Mouse (Mus musculus) heart, postnatal 0 days (tissue): ENCODE measurements at regions not wholly inside any gene's neighbourhood (a gene's known extent, or its start where the extent isn't known, plus 50 kb on each side); places are given as distances from the start of the nearest gene placed in this dataset.

Experiments
- ATAC-seq: fragments of 200-750 bp; cut with Nextera tagmentation; 2 replicates; pipeline ENCODE4 v1.8.0; 2017; ENCODE audit warnings: low read depth, moderate number of reproducible peaks, moderate library complexity; ENCODE audit not compliant: insufficient read depth
- DNase-seq: peaks from one replicate; pipeline ENCODE4 v3.0.0-alpha.2; 2016; ENCODE audit warnings: low spot score
- H3K27ac ChIP-seq: fragments of 300-500 bp; sonication (generic); 2 replicates; pipeline ENCODE4 v1.5.1; 2014; ENCODE audit warnings: low read depth, mild to moderate bottlenecking
- H3K27me3 ChIP-seq: fragments of 300-500 bp; sonication (generic); 2 replicates; pipeline ENCODE4 v1.6.1; 2014; ENCODE audit warnings: low read length, mixed read lengths; ENCODE audit not compliant: control insufficient read depth, insufficient read depth
- H3K36me3 ChIP-seq: fragments of 300-500 bp; sonication (generic); replicated peaks from 2 replicates; pipeline ENCODE4 v1.6.1; 2014; ENCODE audit warnings: low read length, mixed read lengths; ENCODE audit not compliant: control insufficient read depth, insufficient read depth
- H3K4me1 ChIP-seq: fragments of 300-500 bp; sonication (generic); 2 replicates; pipeline ENCODE4 v1.6.1; 2014; ENCODE audit warnings: antibody characterized with exemption; ENCODE audit not compliant: control insufficient read depth, insufficient read depth
- H3K4me2 ChIP-seq: fragments of 300-500 bp; sonication (generic); 2 replicates; pipeline ENCODE4 v1.6.1; 2014; ENCODE audit warnings: low read depth, mild to moderate bottlenecking, low read length, moderate library complexity
- H3K4me3 ChIP-seq: fragments of 300-500 bp; sonication (generic); 2 replicates; pipeline ENCODE4 v1.5.1; 2014; ENCODE audit warnings: low read depth, low read length
- H3K9ac ChIP-seq: fragments of 300-500 bp; sonication (generic); replicated peaks from 2 replicates; pipeline ENCODE4 v1.6.1; 2014; ENCODE audit warnings: low read depth, low read length, mixed read lengths
- H3K9me3 ChIP-seq: fragments of 300-500 bp; sonication (generic); replicated peaks from 2 replicates; pipeline ENCODE4 v1.6.1; 2016; ENCODE audit warnings: low read length; ENCODE audit not compliant: control insufficient read depth
- CTCF ChIP-seq: IDR thresholded peaks from 2 replicates; pipeline ENCODE4 v1.5.1; 2016; ENCODE audit warnings: antibody characterized with exemption, control low read depth, low read depth
- EP300 ChIP-seq: IDR thresholded peaks from 2 replicates; pipeline ENCODE4 v1.6.1; 2016; ENCODE audit warnings: antibody characterized with exemption, low read depth
- WGBS: fragments of 180-500 bp; shearing (Covaris S2); extraction: QIAGEN DNeasy Blood & Tissue Kit; methylation state at CpG from one replicate; pipeline ENCODE4 v1.1.7; 2014; 5-methylcytosine and 5-hydroxymethylcytosine counted together

DNA sequence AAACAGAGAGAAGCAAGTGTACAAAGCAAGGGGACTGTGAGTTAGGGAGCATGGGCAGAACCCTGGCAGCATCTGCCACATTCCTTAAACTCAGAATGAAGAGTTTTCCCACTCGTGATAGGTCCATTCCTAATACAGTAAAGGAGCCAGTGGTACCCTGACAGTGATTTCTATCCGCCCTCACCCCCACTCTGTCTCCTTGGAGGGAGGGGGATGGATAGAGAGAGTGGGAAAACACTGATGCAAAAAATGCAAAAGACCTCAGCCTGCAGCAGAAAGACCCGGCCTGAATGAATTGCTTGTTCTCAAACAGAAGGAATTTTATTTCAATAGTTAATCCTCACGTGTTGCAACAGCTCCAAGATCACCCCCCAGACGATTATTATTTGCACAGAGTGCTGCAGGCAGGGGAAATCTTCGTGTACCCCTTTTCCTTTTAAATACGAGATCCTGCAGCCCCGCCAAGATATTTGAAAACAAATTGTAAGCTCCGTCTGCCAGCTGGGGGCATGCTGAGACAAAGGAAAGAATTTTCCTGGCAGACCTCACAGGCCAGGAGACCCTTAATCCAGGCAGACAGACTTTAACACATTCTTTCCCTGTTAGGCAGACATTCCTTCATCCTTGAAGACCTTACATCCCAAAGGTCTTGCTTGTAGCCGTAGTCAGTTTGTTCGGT lies 68.4 kb upstream of the Kiz start:
- no peaks in the 10 kb centered on the region for H3K36me3 ChIP-seq
- no peaks in the 10 kb centered on the region for H3K9me3 ChIP-seq
- no peaks in the 10 kb centered on the region for H3K27me3 ChIP-seq
- no peak for TF ChIP-seq CTCF
- no peak for TF ChIP-seq EP300
- ATAC-seq = no peak
- H3K27ac ChIP-seq = no peak overlapping the region
- H3K4me3 ChIP-seq = no peak overlapping the region
- whole genome bisulfite sequencing = 20% methylated on average over 11 of the region's 11 CpGs
- H3K4me1 ChIP-seq = no peaks in the 10 kb centered on the region
- no peak overlapping the region for H3K9ac ChIP-seq
- DNase-seq = no peak
- no peak overlapping the region for H3K4me2 ChIP-seq

DNA sequence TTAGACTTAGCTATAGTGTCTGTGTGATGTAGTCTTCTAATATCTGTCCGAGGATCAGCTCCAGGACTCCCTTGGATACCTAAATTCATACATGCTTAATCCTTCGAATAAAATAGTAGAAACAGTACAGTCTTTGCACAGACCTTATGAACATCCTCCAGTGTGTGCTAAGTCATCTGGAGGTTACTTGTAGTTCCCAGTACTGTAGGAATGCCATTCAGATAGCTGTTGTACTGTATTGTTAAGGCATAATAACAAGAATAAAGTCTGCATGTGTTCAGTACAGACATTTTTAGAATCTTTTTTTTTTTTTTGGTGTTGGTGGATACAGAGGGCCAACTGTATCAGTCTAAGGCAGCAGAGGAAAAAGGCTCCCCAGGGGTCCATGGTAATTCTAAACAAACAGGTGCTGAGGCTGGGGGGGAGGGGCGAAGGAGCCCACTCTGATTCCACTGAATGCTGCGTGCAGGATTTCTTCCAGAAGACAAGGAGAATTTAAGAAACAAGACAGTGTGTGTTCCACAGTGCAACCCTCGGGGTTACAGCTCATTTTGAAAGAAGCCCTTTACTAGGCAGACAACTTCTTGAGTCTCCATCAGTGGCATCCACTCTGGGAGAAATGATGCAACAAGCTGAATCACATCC lies 67.7 kb upstream of the Kiz start:
- TF ChIP-seq CTCF (no peak), EP300 (no peak)
- WGBS = 69% methylated on average over 5 of the region's 5 CpGs
- ATAC-seq = no peak

DNA sequence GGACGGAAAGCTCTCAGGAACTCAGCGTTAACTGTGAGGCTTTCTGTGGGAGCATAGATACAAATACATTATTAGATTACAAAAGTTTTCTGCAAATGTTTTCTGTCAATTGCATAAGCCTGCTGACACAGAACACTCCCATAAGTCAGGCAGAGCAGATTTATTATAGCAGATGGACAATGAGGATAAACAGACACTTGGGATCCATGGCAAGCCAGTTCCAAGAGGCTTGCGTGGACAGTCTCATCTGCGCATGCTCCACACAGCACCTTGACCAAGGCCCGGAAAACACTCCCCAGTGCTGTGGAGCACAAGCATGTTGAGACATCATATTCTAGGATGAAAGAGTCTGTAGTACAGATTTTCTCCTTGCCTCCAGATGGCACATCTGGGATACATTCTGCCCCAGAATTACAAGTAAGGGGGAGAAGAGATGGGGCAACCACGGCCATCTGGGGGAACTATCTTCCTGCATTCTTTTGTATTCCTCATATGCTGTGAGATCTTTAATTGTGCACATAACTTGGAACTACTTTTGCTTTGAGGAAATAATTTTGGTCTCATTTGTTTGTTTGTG lies 62.7 kb upstream of the Kiz start:
- Histone ChIP-seq H3K4me2 (no peak overlapping the region), H3K27ac (no peak overlapping the region), H3K27me3 (no peaks in the 10 kb centered on the region), H3K9me3 (no peaks in the 10 kb centered on the region), H3K9ac (no peak overlapping the region), H3K4me3 (no peak overlapping the region), H3K4me1 (no peaks in the 10 kb centered on the region), H3K36me3 (no peaks in the 10 kb centered on the region)
- TF ChIP-seq EP300 (no peak), CTCF (no peak)
- no peak for ATAC-seq
- DNase-seq = no peak
- whole genome bisulfite sequencing = 75% methylated on average over 6 of the region's 6 CpGs

More for the DNA sequence above, 67.7 kb upstream of the Kiz start:
- no peaks in the 10 kb centered on the region for H3K9me3 ChIP-seq
- no peak overlapping the region for H3K4me2 ChIP-seq
- DNase-seq = no peak
- no peaks in the 10 kb centered on the region for H3K27me3 ChIP-seq
- H3K4me1 ChIP-seq = no peaks in the 10 kb centered on the region
- H3K4me3 ChIP-seq = no peak overlapping the region
- H3K9ac ChIP-seq = no peak overlapping the region
- H3K36me3 ChIP-seq = no peaks in the 10 kb centered on the region
- H3K27ac ChIP-seq = no peak overlapping the region

DNA sequence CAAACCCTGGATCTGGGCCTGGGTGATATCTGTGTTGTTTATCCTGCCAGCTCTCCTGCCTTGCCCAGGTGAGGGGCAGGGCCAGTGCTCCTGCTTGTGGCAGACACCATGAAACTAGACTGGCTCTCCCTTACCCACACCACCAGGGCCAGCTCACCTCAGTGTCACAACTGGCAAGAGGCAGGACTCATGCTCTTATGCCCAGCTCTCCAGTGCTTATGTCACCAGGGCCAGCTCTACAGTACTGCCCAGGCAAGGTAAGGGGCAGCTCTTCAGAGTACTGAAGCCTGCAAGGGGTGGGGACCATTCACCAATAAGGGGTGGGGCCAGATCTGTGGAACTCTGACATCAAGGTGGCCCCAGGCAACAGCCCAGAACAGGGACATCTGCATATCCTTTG lies 52.7 kb upstream of the Kiz start:
- Histone ChIP-seq H3K36me3 (no peaks in the 10 kb centered on the region), H3K27ac (no peak overlapping the region), H3K4me3 (no peak overlapping the region), H3K4me2 (no peak overlapping the region), H3K9ac (no peak overlapping the region), H3K27me3 (no peaks in the 10 kb centered on the region), H3K4me1 (no peaks in the 10 kb centered on the region), H3K9me3 (no peaks in the 10 kb centered on the region)
- TF ChIP-seq CTCF (no peak), EP300 (no peak)
- DNase-seq (no peak), ATAC-seq (no peak)
